Mouse (Mus musculus): ENCODE measurements around the gene Gipc3.

GRCm38 (mm10) chr10:81293334-81294030 is 49.6 kb downstream of the Gipc3 start:
- TF ChIP-seq POLR2A (IDR thresholded peaks at IDR 0.05; ENCODE audit: borderline replicate concordance, extremely low read depth, insufficient read depth, insufficient read length, poor library complexity, severe bottlenecking) (no peak), CTCF (IDR thresholded peaks at IDR 0.05; ENCODE audit: borderline replicate concordance, extremely low read depth, insufficient read depth, insufficient read length) (no peak)
